Mouse (Mus musculus) colon, adult 2 months (tissue): ENCODE data around the gene Hephl1. TPM values are rescaled to one million over a fixed set of nuclear protein-coding genes. Genes with fewer than 3 reads are reported as not detected.

Experiments
- polyA plus RNA-seq: library from polyadenylated mRNA; depleted of rRNA; stranded (reverse); fragments of >200 nt; gene quantifications from 2 replicates; pipeline ENCODE4 v1.2.3, GENCODE M21; 2012; rRNA removed

Hephl1 gene
- not detected in 2 replicates for polyA plus RNA-seq

DNA sequence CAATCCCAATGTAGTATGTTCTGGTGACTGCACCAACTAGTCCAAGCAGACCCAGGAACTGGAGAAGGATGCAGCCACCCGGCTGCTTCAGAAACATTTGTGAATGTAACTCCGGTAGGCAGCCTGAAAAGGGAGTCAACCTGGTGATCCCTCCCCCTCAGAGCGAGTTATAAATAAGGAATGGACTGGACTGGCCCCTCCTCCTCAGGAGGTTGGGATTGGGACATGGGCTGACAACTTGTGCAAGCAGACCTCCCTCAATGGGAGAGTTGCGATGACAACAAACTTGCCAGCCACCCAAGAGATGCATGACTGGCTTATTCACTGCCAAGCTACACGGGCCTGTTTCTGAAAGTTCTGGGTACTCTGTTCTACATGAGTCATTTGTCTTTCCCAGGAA lies at the start of gene Hephl1:
Gene Hephl1 (minus strand): TSS at position 101 of the 400 bp plus-strand sequence.

DNA sequence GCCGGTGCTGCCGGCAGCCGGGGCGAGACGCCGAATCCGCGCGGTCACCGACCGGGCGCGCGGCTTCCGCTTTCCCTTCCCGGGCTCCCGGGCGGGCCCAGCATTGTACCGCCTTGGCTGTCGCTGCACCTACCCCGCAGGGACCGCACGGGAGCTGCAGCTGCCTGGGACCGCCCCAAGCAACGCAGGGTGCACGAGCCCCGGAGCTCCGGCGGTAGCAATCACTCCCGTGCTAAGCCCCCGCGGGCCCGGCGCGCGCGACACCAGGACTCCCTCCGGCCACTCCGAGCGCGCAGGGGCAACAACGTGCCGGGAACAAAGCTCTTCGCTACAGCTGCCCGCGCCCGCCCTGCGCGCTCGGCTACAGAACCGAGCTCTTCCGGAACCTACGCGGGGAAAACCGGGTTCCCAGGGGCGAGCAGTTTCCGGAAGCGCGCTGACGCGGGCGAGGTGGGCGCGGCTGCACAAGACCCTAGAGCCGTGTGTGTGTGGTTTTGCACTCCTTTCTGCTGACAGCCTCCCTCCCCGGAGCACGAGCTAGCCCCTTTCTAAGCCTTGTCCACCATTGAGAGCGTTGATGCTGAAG lies 66.7 kb downstream of the Hephl1 start, which contains the start of gene Panx1:
Gene Panx1 (minus strand): TSS at position 395 of the 586 bp plus-strand sequence.

Other genes starting within 250 kb of the Hephl1 start
- 0.95 TPM in 2 replicates for gene Izumo1r, start 208.2 kb downstream of the Hephl1 start, polyA plus RNA-seq
- 64.7 and 71.3 TPM in 2 replicates for gene Panx1, start 66.6 kb downstream of the Hephl1 start, polyA plus RNA-seq
- 18.5 and 22.8 TPM in 2 replicates for gene Vstm5, start 126.9 kb upstream of the Hephl1 start, polyA plus RNA-seq
- 30.5 and 32.8 TPM in 2 replicates for gene Med17, start 167.8 kb upstream of the Hephl1 start, polyA plus RNA-seq
- 7.7 and 12.2 TPM in 2 replicates for gene Taf1d, start 194.1 kb upstream of the Hephl1 start, polyA plus RNA-seq
- gene 4931406C07Rik, start 194.3 kb upstream of the Hephl1 start, polyA plus RNA-seq = 16.9 and 21.2 TPM in 2 replicates
- 1.6 and 1.7 TPM in 2 replicates for gene Cep295, start 245.7 kb upstream of the Hephl1 start, polyA plus RNA-seq